Mouse (Mus musculus) MEL (cell line): Measurements from ENCODE around the gene Rbpms2. TPM values are rescaled to one million over a fixed set of nuclear protein-coding genes. Genes with fewer than 3 reads are reported as not detected.

Experiments used
- DNase-seq: peaks from one replicate; pipeline ENCODE4 v3.0.0; 2011; ENCODE audit warnings: low read depth, low spot score
- H3K27ac ChIP-seq: 2 replicates; pipeline ENCODE4 v1.5.1; 2012; ENCODE audit warnings: low read depth, mild to moderate bottlenecking, control low read depth, low read length, moderate library complexity; ENCODE audit not compliant: control insufficient read depth
- H3K27me3 ChIP-seq, 2 experiments: fragments of 150-350 bp in 1 of 2; sonication (generic) in 1 of 2; 2 replicates each; pipeline ENCODE4 v1.6.1; 2012; ENCODE audit warnings: low read length in 2 of 2, mild to moderate bottlenecking in 2 of 2, improper control_type of control experiment in 1 of 2, moderate library complexity in 1 of 2; ENCODE audit not compliant: insufficient read depth in 2 of 2, control insufficient read depth in 1 of 2
- H3K36me3 ChIP-seq, 2 experiments: 2 replicates each; pipeline ENCODE4 v1.6.1; 2012 to 2014; ENCODE audit warnings: low read length in 2 of 2, improper control_type of control experiment in 1 of 2, inconsistent platforms in 1 of 2, mild to moderate bottlenecking in 1 of 2; ENCODE audit not compliant: insufficient read depth in 2 of 2, control insufficient read depth in 1 of 2
- H3K4me1 ChIP-seq, 2 experiments: fragments of 150-350 bp in 1 of 2; sonication (generic) in 1 of 2; 2 replicates each; pipeline ENCODE4 v1.6.1; 2012; ENCODE audit warnings: low read length in 2 of 2, improper control_type of control experiment in 1 of 2, mild to moderate bottlenecking in 1 of 2; ENCODE audit not compliant: insufficient read depth in 2 of 2, control insufficient read depth in 1 of 2
- H3K4me3 ChIP-seq, 2 experiments: fragments of 150-350 bp in 1 of 2; sonication (generic) in 1 of 2; 2 replicates each; pipeline ENCODE4 v1.5.1; 2012; ENCODE audit warnings: low read depth in 2 of 2, low read length in 2 of 2, mild to moderate bottlenecking in 2 of 2, moderate library complexity in 2 of 2, control low read depth in 1 of 2, improper control_type of control experiment in 1 of 2; ENCODE audit not compliant: control insufficient read depth in 1 of 2, insufficient read depth in 1 of 2
- H3K79me2 ChIP-seq: 2 replicates; pipeline ENCODE4 v1.6.1; 2012; ENCODE audit warnings: mild to moderate bottlenecking, low read length, moderate library complexity; ENCODE audit not compliant: control insufficient read depth, poor library complexity, insufficient read depth
- H3K9ac ChIP-seq: 2 replicates; pipeline ENCODE4 v1.6.1; 2012; ENCODE audit warnings: low read depth, mild to moderate bottlenecking, control low read depth, low read length, moderate library complexity; ENCODE audit not compliant: control insufficient read depth, poor library complexity, severe bottlenecking
- H3K9me3 ChIP-seq: fragments of 150-350 bp; sonication (generic); replicated peaks from 2 replicates; pipeline ENCODE4 v1.6.1; 2012; ENCODE audit warnings: mild to moderate bottlenecking, low read length, improper control_type of control experiment, moderate library complexity; ENCODE audit not compliant: insufficient read depth
- BHLHE40 ChIP-seq: IDR thresholded peaks from 2 replicates; pipeline ENCODE4 v1.6.1; 2012; ENCODE audit warnings: low read depth, mild to moderate bottlenecking, inconsistent platforms, low read length, improper control_type of control experiment, borderline replicate concordance
- CHD1 ChIP-seq: IDR thresholded peaks from 2 replicates; pipeline ENCODE4 v1.6.1; 2012; ENCODE audit warnings: low read depth, mild to moderate bottlenecking, inconsistent platforms, low read length, improper control_type of control experiment
- CHD2 ChIP-seq: IDR thresholded peaks from 2 replicates; pipeline ENCODE4 v1.6.1; 2011; ENCODE audit warnings: low read length, improper control_type of control experiment
- CTCF ChIP-seq, 3 experiments: IDR thresholded peaks in 2 of 3; conservative IDR thresholded peaks in 1 of 3; 2 replicates each; pipeline ENCODE4 v1.5.1; 2011 to 2012; ENCODE audit warnings: low read length in 3 of 3, low read depth in 2 of 3, mild to moderate bottlenecking in 2 of 3, improper control_type of control experiment in 1 of 3, inconsistent platforms in 1 of 3, mixed read lengths in 1 of 3, moderate library complexity in 1 of 3; ENCODE audit not compliant: control insufficient read depth in 1 of 3, insufficient read depth in 1 of 3, poor library complexity in 1 of 3, severe bottlenecking in 1 of 3
- E2F4 ChIP-seq: IDR thresholded peaks from 2 replicates; pipeline ENCODE4 v1.6.1; 2011; ENCODE audit warnings: low read depth, low read length, improper control_type of control experiment, borderline replicate concordance
- ELF1 ChIP-seq: IDR thresholded peaks from 2 replicates; pipeline ENCODE4 v1.6.1; 2014; ENCODE audit warnings: low read depth, mild to moderate bottlenecking, inconsistent platforms, low read length, improper control_type of control experiment, moderate library complexity
- EP300 ChIP-seq, 2 experiments: IDR thresholded peaks; 2 replicates each; pipeline ENCODE4 v1.6.1; 2011; ENCODE audit warnings: improper control_type of control experiment in 2 of 2, low read length in 2 of 2, low read depth in 1 of 2, mild to moderate bottlenecking in 1 of 2
- ETS1 ChIP-seq: IDR thresholded peaks from 2 replicates; pipeline ENCODE4 v1.6.1; 2012; ENCODE audit warnings: low read depth, mild to moderate bottlenecking, inconsistent platforms, low read length, improper control_type of control experiment, moderate library complexity
- GABPA ChIP-seq: IDR thresholded peaks from 2 replicates; pipeline ENCODE4 v1.6.1; 2012; ENCODE audit warnings: low read depth, mild to moderate bottlenecking, inconsistent platforms, low read length, improper control_type of control experiment, moderate library complexity
- GATA1 ChIP-seq: IDR thresholded peaks from 2 replicates; pipeline ENCODE4 v1.6.1; 2011; ENCODE audit warnings: low read depth, low read length, improper control_type of control experiment
- HCFC1 ChIP-seq: IDR thresholded peaks from 2 replicates; pipeline ENCODE4 v1.6.1; 2012; ENCODE audit warnings: low read depth, mild to moderate bottlenecking, inconsistent platforms, low read length, improper control_type of control experiment, moderate library complexity
- JUND ChIP-seq: IDR thresholded peaks from 2 replicates; pipeline ENCODE4 v1.6.1; 2011; ENCODE audit warnings: low read depth, mild to moderate bottlenecking, improper control_type of control experiment, low read length
- MAX ChIP-seq: IDR thresholded peaks from 2 replicates; pipeline ENCODE4 v1.6.1; 2011; ENCODE audit warnings: low read length, improper control_type of control experiment
- MAZ ChIP-seq: IDR thresholded peaks from 2 replicates; pipeline ENCODE4 v1.6.1; 2012; ENCODE audit warnings: low read depth, mild to moderate bottlenecking, inconsistent platforms, low read length, improper control_type of control experiment
- MEF2A ChIP-seq: IDR thresholded peaks from 2 replicates; pipeline ENCODE4 v1.6.1; 2014; ENCODE audit warnings: low read depth, mild to moderate bottlenecking, inconsistent platforms, low read length, improper control_type of control experiment; ENCODE audit not compliant: poor library complexity, insufficient replicate concordance, severe bottlenecking; ENCODE audit errors: extremely low read depth
- MXI1 ChIP-seq: IDR thresholded peaks from 2 replicates; pipeline ENCODE4 v1.6.1; 2011; ENCODE audit warnings: mild to moderate bottlenecking, low read depth, low read length, improper control_type of control experiment
- MYC ChIP-seq: IDR thresholded peaks from 2 replicates; pipeline ENCODE4 v1.6.1; 2011; ENCODE audit warnings: low read depth, mild to moderate bottlenecking, low read length, improper control_type of control experiment, moderate library complexity
- NELFE ChIP-seq: IDR thresholded peaks from 2 replicates; pipeline ENCODE4 v1.6.1; 2011; ENCODE audit warnings: low read depth, low read length, improper control_type of control experiment
- NRF1 ChIP-seq: IDR thresholded peaks from 2 replicates; pipeline ENCODE4 v1.6.1; 2014; ENCODE audit warnings: low read depth, mild to moderate bottlenecking, inconsistent platforms, low read length, improper control_type of control experiment, moderate library complexity; ENCODE audit not compliant: poor library complexity, insufficient read depth, severe bottlenecking
- POLR2A ChIP-seq, 2 experiments: IDR thresholded peaks; 2 replicates each; pipeline ENCODE4 v1.6.1; 2011 to 2012; ENCODE audit warnings: low read length in 2 of 2, mild to moderate bottlenecking in 2 of 2, control low read depth in 1 of 2, improper control_type of control experiment in 1 of 2, low read depth in 1 of 2, moderate library complexity in 1 of 2; ENCODE audit not compliant: control insufficient read depth in 1 of 2, insufficient read depth in 1 of 2, poor library complexity in 1 of 2
- POLR2AphosphoS2 ChIP-seq: IDR thresholded peaks from 2 replicates; pipeline ENCODE4 v1.6.1; 2011; ENCODE audit warnings: low read length, improper control_type of control experiment
- POLR2AphosphoS5 ChIP-seq: IDR thresholded peaks from 2 replicates; pipeline ENCODE4 v1.6.1; 2012; ENCODE audit warnings: low read depth, borderline replicate concordance, mild to moderate bottlenecking, inconsistent platforms, low read length, moderate library complexity, mixed read lengths
- RAD21 ChIP-seq: IDR thresholded peaks from 2 replicates; pipeline ENCODE4 v1.6.1; 2011; ENCODE audit warnings: mild to moderate bottlenecking, low read depth, low read length, improper control_type of control experiment
- SIN3A ChIP-seq: IDR thresholded peaks from 2 replicates; pipeline ENCODE4 v1.6.1; 2012; ENCODE audit warnings: low read length, improper control_type of control experiment, inconsistent platforms
- SMC3 ChIP-seq: IDR thresholded peaks from 2 replicates; pipeline ENCODE4 v1.6.1; 2011; ENCODE audit warnings: low read depth, low read length, improper control_type of control experiment
- TAL1 ChIP-seq: IDR thresholded peaks from 2 replicates; pipeline ENCODE4 v1.6.1; 2012; ENCODE audit warnings: mild to moderate bottlenecking, inconsistent platforms, low read length, moderate library complexity, mixed read lengths
- TBP ChIP-seq: IDR thresholded peaks from 2 replicates; pipeline ENCODE4 v1.8.0; 2011; ENCODE audit warnings: low read depth, low read length, improper control_type of control experiment
- TCF12 ChIP-seq: IDR thresholded peaks from 2 replicates; pipeline ENCODE4 v1.6.1; 2014; ENCODE audit warnings: low read depth, mild to moderate bottlenecking, inconsistent platforms, low read length, improper control_type of control experiment, moderate library complexity
- UBTF ChIP-seq: IDR thresholded peaks from 2 replicates; pipeline ENCODE4 v1.6.1; 2012; ENCODE audit warnings: low read depth, mild to moderate bottlenecking, inconsistent platforms, low read length, improper control_type of control experiment, moderate library complexity, borderline replicate concordance; ENCODE audit not compliant: insufficient read depth
- USF1 ChIP-seq: IDR thresholded peaks from 2 replicates; pipeline ENCODE4 v1.6.1; 2014; ENCODE audit warnings: low read depth, mild to moderate bottlenecking, inconsistent platforms, low read length, improper control_type of control experiment, moderate library complexity
- ZC3H11A ChIP-seq: IDR thresholded peaks from 2 replicates; pipeline ENCODE4 v1.6.1; 2012; ENCODE audit warnings: low read depth, mild to moderate bottlenecking, inconsistent platforms, low read length, improper control_type of control experiment
- polyA plus RNA-seq, 2 experiments: library from polyadenylated mRNA; stranded (reverse) in 1 of 2; unstranded in 1 of 2; fragments of >175 nt in 1 of 2; fragments of >200 nt in 1 of 2; gene quantifications; 2 replicates each; pipeline versions ENCODE4 v1.2.1 to v1.2.4; 2012; ENCODE audit warnings: low replicate concordance in 2 of 2, low read depth in 1 of 2; ENCODE audit not compliant: insufficient read length in 2 of 2, insufficient read depth in 1 of 2, missing spikeins in 1 of 2
- total RNA-seq: library from RNA; depleted of rRNA; stranded (reverse); fragments of 300-350 nt; gene quantifications from 2 replicates; pipeline ENCODE4 v1.2.3, GENCODE M21; 2012

Rbpms2 gene
- total and polyA plus RNA-seq, 3 experiments = 0.22 TPM; not detected in 2

GRCm38 (mm10) chr9:65579781-65580371, 49.6 kb upstream of the Rbpms2 start, which contains the start of gene Plekho2 (continued):
- TF ChIP-seq CTCF (IDR thresholded peaks at IDR 0.05 in 2 of 3, conservative IDR thresholded peaks at IDR 0.05 in 1 of 3; ENCODE audit: control insufficient read depth in 1 of 3, insufficient read depth in 1 of 3, low read depth in 2 of 3, low read length in 3 of 3, poor library complexity in 1 of 3, severe bottlenecking in 1 of 3) = no peak
- peak; percentile 9; the same call in 1 of the 2 replicates for TF ChIP-seq ETS1
- TF ChIP-seq POLR2AphosphoS5 = no peak
- no peak for TF ChIP-seq MEF2A
- no peak for TF ChIP-seq GABPA
- no peak for TF ChIP-seq CHD1
- TF ChIP-seq BHLHE40 = no peak
- 0 out of 2 replicates have a peak, but pooled peaks have one; percentile 41 for TF ChIP-seq HCFC1
- TF ChIP-seq POLR2AphosphoS2 = no peak
- TF ChIP-seq TCF12 = no peak; the same call in 1 of the 2 replicates

- Histone ChIP-seq H3K27ac (peak overlapping the region; percentile 32), H3K4me1 (peaks cover 13 to 34% of the 10 kb centered on the region in 2 experiments)
- TF ChIP-seq TBP = no peak
- peak; percentile 60 for TF ChIP-seq SIN3A
- TF ChIP-seq NRF1 = no peak; the same call in 1 of the 2 replicates
- TF ChIP-seq NELFE = no peak
- TF ChIP-seq GATA1 = 0 out of 2 replicates have a peak, but pooled peaks have one; percentile 12
- TF ChIP-seq UBTF = no peak
- TF ChIP-seq CHD2 = no peak
- peak in 1 of 2 experiments; percentile 29; a peak in 1 of 4 replicates for TF ChIP-seq EP300 (IDR thresholded peaks at IDR 0.05; ENCODE audit: low read depth in 1 of 2, low read length in 2 of 2)
- TF ChIP-seq ELF1 = no peak
- no peak for TF ChIP-seq POLR2AphosphoS5
- TF ChIP-seq MYC = 0 out of 2 replicates have a peak, but pooled peaks have one; percentile 67
- TF ChIP-seq MXI1 = peak; percentile 61
- TF ChIP-seq POLR2A (IDR thresholded peaks at IDR 0.05; ENCODE audit: control insufficient read depth in 1 of 2, insufficient read depth in 1 of 2, low read depth in 1 of 2, low read length in 2 of 2, poor library complexity in 1 of 2) = no peak
- no peak for TF ChIP-seq POLR2AphosphoS2
- TF ChIP-seq ZC3H11A = peak; percentile 96
- peak; percentile 89 for TF ChIP-seq RAD21
- TF ChIP-seq MAZ = peak; percentile 59; the same call in 1 of the 2 replicates
- TF ChIP-seq TCF12 = peak; percentile 35; the same call in 1 of the 2 replicates
- 0 out of 2 replicates have a peak, but pooled peaks have one; percentile 35 for TF ChIP-seq E2F4
- TF ChIP-seq MAX = 0 out of 2 replicates have a peak, but pooled peaks have one; percentile 56
- no peak for TF ChIP-seq CHD1
- peak; percentile 26; the same call in 1 of the 2 replicates for TF ChIP-seq TAL1
- 0 out of 2 replicates have a peak, but pooled peaks have one; percentile 29 for TF ChIP-seq USF1
- TF ChIP-seq JUND = 0 out of 2 replicates have a peak, but pooled peaks have one; percentile 34
- no peak for TF ChIP-seq BHLHE40
- TF ChIP-seq SMC3 = peak; percentile 98
Observed at GRCm38 (mm10) chr9:65580401-65581256, 48.8 kb upstream of the Rbpms2 start.

More at GRCm38 (mm10) chr9:65580401-65581256, 48.8 kb upstream of the Rbpms2 start:
- Histone ChIP-seq H3K4me3 (peak overlapping the region; percentile 70 to 83), H3K36me3 (peaks cover 0 to 32% of the 10 kb centered on the region in 2 experiments; a peak in 2 of 4 replicates), H3K27me3 (no peaks in the 10 kb centered on the region), H3K9ac (peak overlapping the region; percentile 71), H3K79me2 (peaks cover 15% of the 10 kb centered on the region), H3K9me3 (no peaks in the 10 kb centered on the region)
- DNase-seq = peak; percentile 94
